Comparison of ENCODE assay signal across 8 mouse cellular contexts in the genomic region with DNA sequence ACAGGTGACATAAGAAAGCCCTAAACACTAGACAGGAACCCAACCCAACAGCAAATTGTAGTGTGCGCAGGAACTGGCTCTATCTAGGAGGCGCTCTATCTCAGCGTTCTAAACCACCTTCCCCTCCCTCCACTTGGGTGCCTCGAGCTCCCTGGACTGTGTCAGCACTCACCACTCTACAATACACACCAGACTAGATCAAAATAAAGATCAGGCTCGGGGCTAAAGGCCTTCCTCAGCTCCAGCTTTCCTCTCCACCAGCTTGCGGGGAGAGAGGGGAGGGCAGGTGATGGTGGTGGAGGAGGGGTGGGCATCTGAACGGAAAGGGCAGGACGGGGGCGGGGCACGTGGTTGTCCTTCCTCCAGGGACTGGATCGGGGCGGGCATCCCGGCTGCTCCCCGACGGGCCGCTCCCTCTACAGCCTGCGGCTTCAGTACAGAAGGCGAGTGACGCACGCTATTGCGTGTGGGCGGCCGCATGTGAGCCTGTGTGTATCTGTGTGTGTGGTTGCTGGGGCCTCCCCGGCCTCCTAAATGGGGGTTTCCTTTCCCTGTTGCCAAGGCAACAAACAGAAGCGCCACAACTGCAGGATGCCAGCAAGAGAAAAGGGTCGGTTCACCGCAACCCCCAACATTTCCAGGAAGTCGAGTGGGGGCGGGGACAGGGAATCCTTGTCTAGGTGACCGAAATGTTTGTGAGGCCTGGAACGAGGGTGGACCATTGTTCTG. TPM values are rescaled to one million over a fixed set of nuclear protein-coding genes. Genes with fewer than 3 reads are reported as not detected.
DNase-seq lines count a peak whose midpoint lies in the region; ATAC-seq and TF ChIP-seq lines count a peak whose summit lies in the region.

A gene (minus strand): TSS at position 265 of the 729 bp plus-strand sequence.

- H3ac ChIP-seq in myocyte (ENCODE audit: control insufficient read depth, insufficient read length) = no peak within 1 kb of the TSS

- ATAC-seq in CD4-positive, CD25-positive, alpha-beta regulatory T cell, adult 4 months = peak; percentile 92
- peak; percentile 94 for ATAC-seq in heart, embryonic 14.5 days (ENCODE audit: insufficient number of reproducible peaks, insufficient read depth, low FRiP score, low read depth)
- ATAC-seq in liver, embryonic 11.5 days (replicated peaks; ENCODE audit: low FRiP score) = peak; percentile 93

- no peaks in the 10 kb centered on the region for H3K79me2 ChIP-seq in myocyte (ENCODE audit: control insufficient read depth, insufficient read depth)

- peaks cover 8% of the 10 kb centered on the region for H3K27me3 ChIP-seq in forebrain, embryonic 10.5 days (ENCODE audit: poor library complexity, severe bottlenecking)
- H3K27me3 ChIP-seq in heart, embryonic 14.5 days (ENCODE audit: control insufficient read depth, insufficient read depth, low read length) = no peaks in the 10 kb centered on the region
- no peaks in the 10 kb centered on the region for H3K27me3 ChIP-seq in liver, embryonic 11.5 days (replicated peaks; ENCODE audit: control insufficient read depth, insufficient read depth, low read length)
- H3K27me3 ChIP-seq in myocyte (ENCODE audit: control insufficient read depth, insufficient read depth, insufficient read length) = no peaks in the 10 kb centered on the region
- H3K27me3 ChIP-seq in splenic B cell, adult 2 months (ENCODE audit: control insufficient read depth, insufficient read depth, low read length, poor library complexity, severe bottlenecking) = no peaks in the 10 kb centered on the region

- peak within 1 kb of the TSS; percentile 69 for H3K4me2 ChIP-seq in heart, embryonic 14.5 days (ENCODE audit: low read length)
- H3K4me2 ChIP-seq in liver, embryonic 11.5 days = peak within 1 kb of the TSS; percentile 71
- H3K4me2 ChIP-seq in myocyte (ENCODE audit: low read depth) = peak within 1 kb of the TSS; percentile 89

- peak; percentile 76 for TF ChIP-seq POLR2A in myocyte (IDR thresholded peaks at IDR 0.05; ENCODE audit: insufficient read length, low read depth)

- H3K36me3 ChIP-seq in forebrain, embryonic 10.5 days (replicated peaks) = no peaks in the 10 kb centered on the region
- H3K36me3 ChIP-seq in heart, embryonic 14.5 days (ENCODE audit: control insufficient read depth, insufficient read depth, low read length) = no peaks in the 10 kb centered on the region
- H3K36me3 ChIP-seq in liver, embryonic 11.5 days (ENCODE audit: control insufficient read depth, insufficient read depth, low read length) = no peaks in the 10 kb centered on the region
- no peaks in the 10 kb centered on the region for H3K36me3 ChIP-seq in myocyte (ENCODE audit: control insufficient read depth, insufficient read depth)
- H3K36me3 ChIP-seq in splenic B cell, adult 2 months (ENCODE audit: control insufficient read depth, insufficient read depth, low read length, poor library complexity, severe bottlenecking) = no peaks in the 10 kb centered on the region

- H3K9ac ChIP-seq in heart, embryonic 14.5 days (ENCODE audit: low read length) = peak within 1 kb of the TSS; percentile 71
- peak within 1 kb of the TSS; percentile 57 for H3K9ac ChIP-seq in liver, embryonic 11.5 days (ENCODE audit: low read depth, low read length)

- H3K9me3 ChIP-seq in forebrain, embryonic 10.5 days = no peaks in the 10 kb centered on the region
- no peaks in the 10 kb centered on the region for H3K9me3 ChIP-seq in heart, embryonic 14.5 days (ENCODE audit: control insufficient read depth, low read length)
- H3K9me3 ChIP-seq in liver, embryonic 11.5 days (ENCODE audit: control insufficient read depth, low read length) = no peaks in the 10 kb centered on the region

- H3K27ac ChIP-seq in forebrain, embryonic 10.5 days = peak within 1 kb of the TSS; percentile 86
- H3K27ac ChIP-seq in heart, embryonic 14.5 days (replicated peaks in 1 of 2; ENCODE audit: control insufficient read depth in 1 of 2, insufficient read depth in 1 of 2, low read depth in 2 of 2, low read length in 2 of 2) = peak within 1 kb of the TSS; percentile 92 to 97
- peak within 1 kb of the TSS; percentile 81 for H3K27ac ChIP-seq in liver, embryonic 11.5 days (ENCODE audit: low read depth, low read length)

- 1% methylated on average over 31 of the region's 31 CpGs for WGBS in forebrain, embryonic 10.5 days
- WGBS in heart, embryonic 14.5 days = under 1% methylated on average over 31 of the region's 31 CpGs
- 1% methylated on average over 31 of the region's 31 CpGs for WGBS in liver, embryonic 11.5 days

- H3K4me1 ChIP-seq in forebrain, embryonic 10.5 days = peaks cover 78% of the 10 kb centered on the region
- peaks cover 32 to 41% of the 10 kb centered on the region in 2 experiments for H3K4me1 ChIP-seq in heart, embryonic 14.5 days (ENCODE audit: control insufficient read depth in 2 of 2, insufficient read depth in 2 of 2, low read length in 2 of 2)
- H3K4me1 ChIP-seq in liver, embryonic 11.5 days (replicated peaks; ENCODE audit: control insufficient read depth, insufficient read depth, low read length) = peaks cover 55% of the 10 kb centered on the region

- peak within 1 kb of the TSS; percentile 48 for H3K4me3 ChIP-seq in forebrain, embryonic 10.5 days
- peak within 1 kb of the TSS; percentile 47 to 70 for H3K4me3 ChIP-seq in heart, embryonic 14.5 days (ENCODE audit: control insufficient read depth in 1 of 2, insufficient read depth in 1 of 2, low read depth in 1 of 2, low read length in 2 of 2)
- peak within 1 kb of the TSS; percentile 41 for H3K4me3 ChIP-seq in liver, embryonic 11.5 days (ENCODE audit: low read depth, low read length)
- peak within 1 kb of the TSS; percentile 32 for H3K4me3 ChIP-seq in myocyte

- DNase-seq in c-Kit-positive CD71-negative TER-119-negative erythroid progenitor cells, embryonic 14.5 days (ENCODE audit: low read depth) = peak; percentile 99
- DNase-seq in forebrain, embryonic 10.5 days (ENCODE audit: extremely low spot score, low spot score) = peak; percentile 93
- peak; percentile 97 for DNase-seq in kidney, postnatal 10 days
- DNase-seq in liver, embryonic 11.5 days (ENCODE audit: low spot score) = peak; percentile 93
- DNase-seq in splenic B cell, adult 2 months (ENCODE audit: low read depth, low spot score) = peak; percentile 99

TF ChIP-seq in myocyte, 11 proteins besides CTCF, POLR2A, EP300 and RAD21:
- TF ChIP-seq E2F4 (IDR thresholded peaks at IDR 0.05; ENCODE audit: insufficient read depth) = no peak
- no peak for TF ChIP-seq POLR2AphosphoS2 (IDR thresholded peaks at IDR 0.05; ENCODE audit: insufficient read length, low read depth)
- no peak for TF ChIP-seq SRF (IDR thresholded peaks at IDR 0.05; ENCODE audit: control insufficient read depth, insufficient read length, low read depth)
- peak in 1 of 3 experiments; percentile 63 for TF ChIP-seq MYOG (IDR thresholded peaks at IDR 0.05; ENCODE audit: control insufficient read depth in 1 of 3, insufficient read depth in 1 of 3, insufficient read length in 2 of 3, low read depth in 2 of 3)
- TF ChIP-seq USF1 (IDR thresholded peaks at IDR 0.05; ENCODE audit: low read depth) = no peak
- TF ChIP-seq CEBPB (IDR thresholded peaks at IDR 0.05; ENCODE audit: insufficient read depth, poor library complexity, severe bottlenecking) = no peak
- TF ChIP-seq TCF3 (IDR thresholded peaks at IDR 0.05; ENCODE audit: insufficient read length, low read depth) = no peak
- TF ChIP-seq TCF12 (IDR thresholded peaks at IDR 0.05; ENCODE audit: insufficient read depth, poor library complexity, severe bottlenecking) = no peak
- peak in 2 of 3 experiments; percentile 3 to 79 for TF ChIP-seq MYOD1 (IDR thresholded peaks at IDR 0.05; ENCODE audit: control insufficient read depth in 1 of 3, insufficient read length in 2 of 3, low read depth in 2 of 3)
- TF ChIP-seq MAX (IDR thresholded peaks at IDR 0.05; ENCODE audit: low read depth) = peak; percentile 22
- no peak for TF ChIP-seq REST (IDR thresholded peaks at IDR 0.05; ENCODE audit: insufficient read depth, insufficient read length)

RNA-seq across cellular contexts. Expression of the gene that starts here (rescaled TPM):
- polyA plus RNA-seq in CD4-positive, CD25-positive, alpha-beta regulatory T cell, adult 4 months (2017; shearing (Covaris generic)) = 1 to 10 TPM; 5.0 to 5.1 TPM
- polyA plus RNA-seq in forebrain, embryonic 10.5 days (2016; fragmentation: Nextera tagmentation; extraction: Ambion mirVana) = 11.6 and 11.8 TPM in 2 replicates
- polyA plus RNA-seq in heart, embryonic 14.5 days (2014; fragmentation: Nextera tagmentation; extraction: Ambion mirVana) = 76.7 and 84.1 TPM in 2 replicates
- 155 and 157 TPM in 2 replicates for polyA plus RNA-seq in liver, embryonic 11.5 days (2014; fragmentation: Nextera tagmentation; extraction: Ambion mirVana)
- 954 TPM for polyA plus RNA-seq in myocyte (2012; fragmentation: generic; extraction: Trizol)

Comparison
In these comparisons a context has a peak if more than half of its experiments do, and no peak if none do; other contexts are left out.
1. Peak in every context shown above with its lines: DNase-seq, ATAC-seq, H3K4me3 ChIP-seq and H3K27ac ChIP-seq.